Mouse (Mus musculus) heart, postnatal 0 days (tissue): Measurements from ENCODE around the gene Cnp.

ENCODE experiments used
- CTCF ChIP-seq: IDR thresholded peaks from 2 replicates; pipeline ENCODE4 v1.5.1; 2016; ENCODE audit warnings: antibody characterized with exemption, control low read depth, low read depth
- EP300 ChIP-seq: IDR thresholded peaks from 2 replicates; pipeline ENCODE4 v1.6.1; 2016; ENCODE audit warnings: antibody characterized with exemption, low read depth

GRCm38 (mm10) chr11:100628056-100628455, 53.4 kb downstream of the Cnp start:
- TF ChIP-seq CTCF: no peak
- TF ChIP-seq EP300: no peak
